Mouse (Mus musculus) kidney, postnatal 0 days (tissue): ENCODE results near the gene Zfp593. TPM values are rescaled to one million over a fixed set of nuclear protein-coding genes. Genes with fewer than 3 reads are reported as not detected.
A peak's percentile ranks its signal among the peaks of the same experiment; 100 is the strongest.

Experiments
- ATAC-seq: fragments of 200-750 bp; cut with Nextera tagmentation; replicated peaks from 2 replicates; pipeline ENCODE4 v1.8.0; 2017; ENCODE audit warnings: low read depth, moderate number of reproducible peaks, moderate TSS enrichment, moderate library complexity; ENCODE audit not compliant: low FRiP score
- DNase-seq: peaks from one replicate; pipeline ENCODE4 v3.0.0-alpha.2; 2016; ENCODE audit warnings: low spot score
- H3K27ac ChIP-seq: fragments of 300-500 bp; sonication (generic); 2 replicates; pipeline ENCODE4 v1.5.1; 2014; ENCODE audit warnings: mild to moderate bottlenecking
- H3K27me3 ChIP-seq: fragments of 300-500 bp; sonication (generic); 2 replicates; pipeline ENCODE4 v1.6.1; 2014; ENCODE audit warnings: low read length, mixed read lengths; ENCODE audit not compliant: insufficient read depth
- H3K36me3 ChIP-seq: fragments of 300-500 bp; sonication (generic); 2 replicates; pipeline ENCODE4 v1.6.1; 2014; ENCODE audit warnings: low read length, mixed read lengths; ENCODE audit not compliant: insufficient read depth
- H3K4me1 ChIP-seq: fragments of 300-500 bp; sonication (generic); replicated peaks from 2 replicates; pipeline ENCODE4 v1.6.1; 2014; ENCODE audit warnings: antibody characterized with exemption, low read length, mixed read lengths; ENCODE audit not compliant: insufficient read depth
- H3K4me2 ChIP-seq: fragments of 300-500 bp; sonication (generic); 2 replicates; pipeline ENCODE4 v1.6.1; 2014; ENCODE audit warnings: mild to moderate bottlenecking, low read length, moderate library complexity, mixed read lengths
- H3K4me3 ChIP-seq: fragments of 300-500 bp; sonication (generic); replicated peaks from 2 replicates; pipeline ENCODE4 v1.5.1; 2014; ENCODE audit warnings: low read depth, low read length
- H3K9ac ChIP-seq: fragments of 300-500 bp; sonication (generic); 2 replicates; pipeline ENCODE4 v1.6.1; 2014; ENCODE audit warnings: low read depth, low read length
- H3K9me3 ChIP-seq: fragments of 300-500 bp; sonication (generic); replicated peaks from 2 replicates; pipeline ENCODE4 v1.6.1; 2016; ENCODE audit warnings: low read length, inconsistent platforms, mixed read lengths
- CTCF ChIP-seq: IDR thresholded peaks from 2 replicates; pipeline ENCODE4 v1.5.1; 2016; ENCODE audit warnings: antibody characterized with exemption, low read depth, mild to moderate bottlenecking, moderate library complexity
- WGBS: fragments of 180-500 bp; shearing (Covaris S2); extraction: QIAGEN DNeasy Blood & Tissue Kit; methylation state at CpG from one replicate; pipeline ENCODE4 v1.1.7; 2014; 5-methylcytosine and 5-hydroxymethylcytosine counted together
- polyA plus RNA-seq: library from polyadenylated mRNA; unstranded; fragments of >200 nt; fragmentation: Nextera tagmentation; extraction: Ambion mirVana; gene quantifications from 2 replicates; pipeline ENCODE4 v1.2.1, GENCODE M21; 2015

Gene Zfp593
- polyA plus RNA-seq, 1 experiment from 2014 or later, result 16.3 TPM

DNA sequence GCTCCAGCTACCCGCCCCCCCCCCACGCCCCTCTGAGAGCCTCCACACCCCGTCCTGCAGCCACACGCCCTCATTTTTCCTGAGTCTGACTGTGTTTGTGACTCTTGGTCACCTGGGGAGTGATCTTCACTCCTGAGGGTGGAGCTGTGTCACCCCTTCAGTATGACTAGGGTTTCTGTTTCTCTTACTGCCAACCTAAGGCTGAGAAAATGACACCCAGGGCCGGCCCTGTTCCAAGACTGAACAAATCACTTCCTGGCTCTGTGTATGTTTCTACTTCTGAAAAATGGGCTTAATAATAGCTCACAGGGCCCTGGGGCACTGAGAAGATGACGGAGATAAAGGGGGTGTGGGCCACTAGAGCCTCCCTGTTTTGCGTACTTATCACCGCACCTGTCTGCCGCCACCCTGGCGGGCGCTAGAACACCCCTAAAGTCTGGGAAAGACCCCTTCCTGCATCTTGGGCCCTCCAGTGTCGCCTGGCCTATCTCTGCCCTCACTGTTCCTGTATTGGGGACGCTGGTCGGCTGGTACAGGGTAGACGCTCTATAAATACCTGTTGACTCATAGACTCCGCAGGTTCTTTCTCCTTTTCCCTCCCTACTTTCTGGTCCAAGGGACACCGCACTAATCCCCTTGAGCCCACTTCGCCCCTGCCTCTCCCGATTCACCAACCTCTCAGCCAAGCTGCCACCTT is 7.7 kb downstream of the Zfp593 start:
- 25% methylated on average over 19 of the region's 19 CpGs for WGBS
- H3K4me3 ChIP-seq, result peak overlapping the region; percentile 34
- DNase-seq, result no peak
- 0 out of 2 replicates have a peak, but pooled peaks cover 3% of the 10 kb centered on the region for H3K4me1 ChIP-seq
- peak; percentile 18; the same call in 1 of the 2 replicates for ATAC-seq
- peak overlapping the region; percentile 68 for H3K27ac ChIP-seq
- H3K9ac ChIP-seq, result peak overlapping the region; percentile 50
- no peak for TF ChIP-seq CTCF
- H3K27me3 ChIP-seq, result no peaks in the 10 kb centered on the region
- no peaks in the 10 kb centered on the region for H3K36me3 ChIP-seq
- peak overlapping the region; percentile 53 for H3K4me2 ChIP-seq
- no peaks in the 10 kb centered on the region for H3K9me3 ChIP-seq

DNA sequence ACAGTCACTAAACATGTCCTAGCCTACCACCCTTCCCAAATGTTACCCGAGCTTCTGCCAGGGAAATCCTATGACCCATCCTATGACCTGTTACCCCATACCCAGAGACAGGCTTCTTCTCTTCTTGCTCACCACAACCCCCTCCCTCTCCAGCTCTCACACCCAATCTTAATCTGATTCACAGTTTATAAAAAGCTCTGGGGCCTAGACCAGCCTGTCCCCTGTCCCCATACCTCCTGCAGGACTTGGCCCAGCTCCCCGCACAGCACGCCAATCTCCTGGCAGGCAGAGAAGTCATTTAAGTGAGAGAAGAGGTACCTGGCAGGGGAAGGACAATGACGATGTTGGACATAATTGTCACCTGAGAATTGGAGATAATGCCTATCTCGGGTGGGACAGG is 10.5 kb downstream of the Zfp593 start:
- ATAC-seq (no peak), DNase-seq (no peak)
- Histone ChIP-seq H3K27ac (no peak overlapping the region), H3K9me3 (no peaks in the 10 kb centered on the region), H3K4me1 (0 out of 2 replicates have a peak, but pooled peaks cover 8% of the 10 kb centered on the region), H3K4me2 (no peak overlapping the region), H3K4me3 (no peak overlapping the region), H3K27me3 (no peaks in the 10 kb centered on the region), H3K9ac (no peak overlapping the region), H3K36me3 (no peaks in the 10 kb centered on the region)
- 76% methylated on average over 5 of the region's 5 CpGs for WGBS
- no peak for TF ChIP-seq CTCF

DNA sequence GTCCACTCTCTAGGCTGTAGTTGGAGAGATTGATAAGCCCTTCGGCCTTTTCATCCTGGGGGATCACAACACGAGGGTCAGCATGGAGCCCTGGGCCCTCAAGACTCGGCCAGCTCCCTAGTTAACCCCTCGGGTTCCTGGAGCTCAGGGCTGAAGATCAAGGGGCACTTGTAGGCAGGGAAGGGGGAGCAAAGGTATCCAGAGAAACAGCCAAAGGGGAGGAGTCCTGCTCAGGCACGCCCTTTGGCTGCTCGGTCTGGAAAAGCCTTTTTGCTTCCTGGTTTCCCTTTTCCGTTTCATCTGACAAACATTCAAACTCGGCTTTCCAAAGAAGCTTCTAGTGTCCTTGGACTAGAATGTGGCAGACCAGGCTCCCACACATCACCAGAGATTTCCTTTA is 15.0 kb downstream of the Zfp593 start:
- ATAC-seq (no peak), DNase-seq (no peak)
- no peak for TF ChIP-seq CTCF
- no peak overlapping the region for H3K27ac ChIP-seq
- H3K9me3 ChIP-seq, result no peaks in the 10 kb centered on the region
- whole genome bisulfite sequencing, result 25% methylated on average over 8 of the region's 8 CpGs
- H3K4me1 ChIP-seq, result 0 out of 2 replicates have a peak, but pooled peaks cover 4% of the 10 kb centered on the region
- H3K36me3 ChIP-seq, result no peaks in the 10 kb centered on the region
- H3K9ac ChIP-seq, result no peak overlapping the region
- H3K4me3 ChIP-seq, result no peak overlapping the region
- H3K4me2 ChIP-seq, result no peak overlapping the region
- H3K27me3 ChIP-seq, result no peaks in the 10 kb centered on the region

DNA sequence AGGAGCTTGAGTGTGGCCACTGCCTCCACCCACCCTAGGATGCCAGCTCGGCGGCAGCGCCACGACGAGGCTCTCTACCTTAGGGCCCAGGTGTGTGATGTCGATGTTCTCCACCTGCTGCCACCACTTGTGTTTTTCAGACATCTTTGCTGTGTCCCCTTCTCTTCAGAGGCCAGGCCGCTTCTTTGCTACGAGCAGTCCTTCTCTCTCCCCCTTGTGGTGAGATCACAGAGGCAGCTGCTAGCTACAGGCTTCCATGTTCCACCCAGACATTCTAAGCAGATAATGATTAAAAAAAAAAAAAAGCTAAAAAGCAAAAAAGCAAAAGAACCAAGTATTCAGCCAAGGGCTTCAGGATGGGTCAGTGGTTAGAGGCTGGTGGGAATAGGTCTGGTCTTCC is 18.2 kb downstream of the Zfp593 start, which contains the start of gene Catsper4:
Catsper4 (minus strand) TSS at position 190 of the 400 bp plus-strand sequence.
- peak; percentile 69 for DNase-seq
- 60% methylated on average over 8 of the region's 8 CpGs for WGBS
- no peak within 1 kb of the TSS for H3K9ac ChIP-seq
- no peak within 1 kb of the TSS for H3K27ac ChIP-seq
- no peaks in the 10 kb centered on the region for H3K27me3 ChIP-seq
- no peaks in the 10 kb centered on the region for H3K36me3 ChIP-seq
- H3K9me3 ChIP-seq, result no peaks in the 10 kb centered on the region
- no peak within 1 kb of the TSS for H3K4me2 ChIP-seq
- TF ChIP-seq CTCF, result peak; percentile 66
- H3K4me3 ChIP-seq, result no peak within 1 kb of the TSS
- H3K4me1 ChIP-seq, result 0 out of 2 replicates have a peak, but pooled peaks cover 5% of the 10 kb centered on the region
- ATAC-seq, result no peak

DNA sequence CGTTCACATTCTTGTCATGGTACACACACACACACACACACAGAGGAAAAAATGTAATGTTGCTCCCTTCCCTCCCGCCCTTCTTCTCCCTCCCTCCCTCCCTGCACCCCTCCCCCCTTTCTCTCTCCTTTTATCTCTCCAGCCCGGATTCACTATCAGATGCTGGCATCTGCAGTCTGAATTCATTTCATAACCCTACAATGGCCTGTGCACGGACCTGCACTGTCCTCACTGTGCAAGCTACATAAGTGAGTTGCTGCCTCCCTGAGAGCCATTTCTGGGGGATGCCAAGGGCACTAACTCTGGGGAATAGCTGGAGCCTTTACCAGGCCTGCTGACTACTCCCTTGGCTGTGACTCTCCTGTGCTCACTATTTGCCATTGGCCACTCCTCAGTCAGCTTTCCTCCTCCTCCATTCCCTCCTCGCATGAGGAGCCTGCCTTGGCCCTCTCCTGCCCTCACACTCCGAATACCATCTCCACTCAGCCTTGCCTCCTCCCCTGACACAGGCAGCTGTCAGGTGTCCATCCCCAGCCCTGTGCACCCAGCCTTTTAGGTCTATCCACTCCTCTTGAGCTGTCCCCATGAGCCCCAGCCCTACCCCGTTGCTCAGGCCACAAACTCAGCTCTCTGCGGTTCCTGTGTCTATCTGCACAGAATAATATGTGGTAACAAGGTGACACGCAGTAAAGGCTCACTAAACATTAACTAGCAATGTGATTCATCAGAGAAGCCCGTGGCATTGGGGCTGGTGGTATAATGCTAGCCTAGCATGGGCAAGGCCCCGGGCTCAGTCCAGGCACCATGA is 22.4 kb downstream of the Zfp593 start:
- peak; percentile 77 for ATAC-seq

DNA sequence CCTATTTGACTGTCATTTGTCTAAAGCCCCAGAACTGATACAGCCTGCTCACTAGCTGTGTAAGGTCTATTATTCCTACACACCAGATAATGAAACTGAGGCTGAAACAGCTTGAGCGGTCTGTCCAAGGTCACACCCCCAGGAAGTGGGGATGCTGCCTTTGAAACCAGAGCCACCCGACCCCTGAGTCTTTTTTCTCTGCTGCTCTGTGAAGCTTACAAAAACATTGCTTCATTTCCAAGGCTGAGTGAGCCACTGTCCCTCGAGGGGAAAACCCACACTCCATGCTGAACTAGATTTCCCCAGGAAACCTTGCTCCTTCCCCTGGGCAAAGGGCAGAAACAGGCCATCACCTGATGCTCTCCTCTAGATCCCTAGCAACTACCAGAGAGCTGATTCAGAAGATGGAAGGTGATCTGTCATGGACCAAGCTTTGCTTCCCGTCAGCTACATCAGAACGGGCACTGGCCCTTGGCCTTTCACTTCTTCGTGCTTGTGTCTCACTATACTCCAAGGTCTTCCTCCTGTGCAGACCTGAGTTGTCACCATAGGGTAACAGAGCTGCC is 38.8 kb downstream of the Zfp593 start:
- ATAC-seq, result 0 out of 2 replicates have a peak, but pooled peaks have one; percentile 29
- WGBS, result 15% methylated on average over 6 of the region's 6 CpGs
- Histone ChIP-seq H3K27me3 (no peaks in the 10 kb centered on the region), H3K4me3 (no peak overlapping the region), H3K4me2 (no peak overlapping the region), H3K9ac (no peak overlapping the region), H3K36me3 (no peaks in the 10 kb centered on the region), H3K27ac (no peak overlapping the region), H3K4me1 (no peaks in the 10 kb centered on the region), H3K9me3 (no peaks in the 10 kb centered on the region)
- TF ChIP-seq CTCF, result no peak
- DNase-seq, result peak; percentile 52

More for the DNA sequence above, 22.4 kb downstream of the Zfp593 start:
- Histone ChIP-seq H3K27me3 (no peaks in the 10 kb centered on the region), H3K9me3 (no peaks in the 10 kb centered on the region), H3K4me3 (no peak overlapping the region), H3K36me3 (no peaks in the 10 kb centered on the region), H3K9ac (no peak overlapping the region), H3K27ac (peak overlapping the region; percentile 86), H3K4me1 (0 out of 2 replicates have a peak, but pooled peaks cover 5% of the 10 kb centered on the region), H3K4me2 (peak overlapping the region; percentile 15; the same call in 1 of the 2 replicates)
- no peak for TF ChIP-seq CTCF
- WGBS, result 41% methylated on average over 11 of the region's 11 CpGs
- peak; percentile 56 for DNase-seq
